Mouse (Mus musculus): ENCODE results near the gene Arhgap6.
A peak's percentile ranks its signal among the peaks of the same experiment; 100 is the strongest.

Gene Arhgap6

GRCm38 (mm10) chrX:169123115-169123772 lies 328.3 kb downstream of the Arhgap6 start:
- no peak for DNase-seq (ENCODE audit: low spot score)

- no peak for DNase-seq (ENCODE audit: low spot score)
Measured at GRCm38 (mm10) chrX:169123773-169124151, 328.9 kb downstream of the Arhgap6 start.

GRCm38 (mm10) chrX:169139758-169140157 lies 344.9 kb downstream of the Arhgap6 start:
- no peak for DNase-seq (ENCODE audit: low spot score)

- DNase-seq (ENCODE audit: low spot score), result no peak
Measured at GRCm38 (mm10) chrX:169140467-169140866, 345.6 kb downstream of the Arhgap6 start.

- DNase-seq (ENCODE audit: low spot score), result no peak
Measured at GRCm38 (mm10) chrX:169153805-169154204, 358.9 kb downstream of the Arhgap6 start.

GRCm38 (mm10) chrX:169158385-169158784 lies 363.5 kb downstream of the Arhgap6 start:
- DNase-seq (ENCODE audit: low spot score), result no peak

- DNase-seq (ENCODE audit: low spot score), result no peak
Measured at GRCm38 (mm10) chrX:169170981-169171380, 376.1 kb downstream of the Arhgap6 start.

- no peak for DNase-seq (ENCODE audit: low spot score)
Measured at GRCm38 (mm10) chrX:169173796-169174195, 378.9 kb downstream of the Arhgap6 start.

- no peak for DNase-seq (ENCODE audit: low spot score)
Measured at GRCm38 (mm10) chrX:169178634-169179033, 383.7 kb downstream of the Arhgap6 start.

- DNase-seq (ENCODE audit: low spot score), result no peak
Measured at GRCm38 (mm10) chrX:169187100-169187499, 392.2 kb downstream of the Arhgap6 start, which contains the start of gene Amelx. Gene Amelx (minus strand): TSS chrX:169187200.

GRCm38 (mm10) chrX:169210019-169210418 lies 415.1 kb downstream of the Arhgap6 start:
- no peak for DNase-seq (ENCODE audit: low spot score)

- no peak for DNase-seq (ENCODE audit: low spot score)
Measured at GRCm38 (mm10) chrX:169220064-169220463, 425.2 kb downstream of the Arhgap6 start.

- no peak for DNase-seq (ENCODE audit: low spot score)
Measured at GRCm38 (mm10) chrX:169222357-169223062, 427.6 kb downstream of the Arhgap6 start.

- DNase-seq (ENCODE audit: low spot score), result no peak
Measured at GRCm38 (mm10) chrX:169255915-169256314, 461.0 kb downstream of the Arhgap6 start.

- no peak for DNase-seq (ENCODE audit: low spot score)
Measured at GRCm38 (mm10) chrX:169256741-169257140, 461.8 kb downstream of the Arhgap6 start.

- no peak for DNase-seq (ENCODE audit: low spot score)
Measured at GRCm38 (mm10) chrX:169261034-169261433, 466.1 kb downstream of the Arhgap6 start.

- DNase-seq (ENCODE audit: low spot score), result no peak
Measured at GRCm38 (mm10) chrX:169262212-169262611, 467.3 kb downstream of the Arhgap6 start.

- DNase-seq (ENCODE audit: low spot score), result no peak
Measured at GRCm38 (mm10) chrX:169263433-169264172, 468.7 kb downstream of the Arhgap6 start.

- DNase-seq (ENCODE audit: low spot score), result no peak
Measured at GRCm38 (mm10) chrX:169299579-169299978, 504.7 kb downstream of the Arhgap6 start.

GRCm38 (mm10) chrX:169302271-169303045 lies 507.6 kb downstream of the Arhgap6 start:
- DNase-seq (ENCODE audit: low spot score), result no peak

GRCm38 (mm10) chrX:169303945-169304344 lies 509.0 kb downstream of the Arhgap6 start:
- DNase-seq (ENCODE audit: low spot score), result peak; percentile 13

GRCm38 (mm10) chrX:169308559-169308958 lies 513.7 kb downstream of the Arhgap6 start:
- no peak for DNase-seq (ENCODE audit: low spot score)
